Mouse (Mus musculus) midbrain, embryonic 13.5 days (tissue): ENCODE results near the gene Tcta. TPM values are rescaled to one million over a fixed set of nuclear protein-coding genes. Genes with fewer than 3 reads are reported as not detected.
"Not testable (repeated sequence)": the region's sequence is repeated elsewhere in the genome, so short reads cannot be mapped to it uniquely, and the experiment has no call there.

Experiments
- ATAC-seq: fragments of 200-750 bp; cut with Nextera tagmentation; 2 replicates; pipeline ENCODE4 v1.8.0; 2017; ENCODE audit warnings: mild to moderate bottlenecking, moderate TSS enrichment, moderate library complexity
- H3K27ac ChIP-seq: fragments of 300-500 bp; sonication (generic); 2 replicates; pipeline ENCODE4 v1.5.1; 2015; ENCODE audit warnings: inconsistent platforms, mild to moderate bottlenecking, moderate library complexity
- H3K27me3 ChIP-seq: fragments of 300-500 bp; sonication (generic); 2 replicates; pipeline ENCODE4 v1.6.1; 2015; ENCODE audit warnings: mild to moderate bottlenecking, inconsistent platforms
- H3K36me3 ChIP-seq: fragments of 300-500 bp; sonication (generic); 2 replicates; pipeline ENCODE4 v1.6.1; 2015; ENCODE audit warnings: mild to moderate bottlenecking, inconsistent platforms
- H3K4me1 ChIP-seq: fragments of 300-500 bp; sonication (generic); replicated peaks from 2 replicates; pipeline ENCODE4 v1.6.1; 2015; ENCODE audit warnings: inconsistent platforms
- H3K4me2 ChIP-seq: fragments of 300-500 bp; sonication (generic); replicated peaks from 2 replicates; pipeline ENCODE4 v1.6.1; 2015; ENCODE audit warnings: moderate library complexity, mild to moderate bottlenecking, inconsistent platforms
- H3K4me3 ChIP-seq: fragments of 300-500 bp; sonication (generic); replicated peaks from 2 replicates; pipeline ENCODE4 v1.5.1; 2015; ENCODE audit warnings: mild to moderate bottlenecking, inconsistent platforms
- H3K9ac ChIP-seq: fragments of 300-500 bp; sonication (generic); replicated peaks from 2 replicates; pipeline ENCODE4 v1.6.1; 2015; ENCODE audit warnings: mild to moderate bottlenecking, inconsistent platforms
- H3K9me3 ChIP-seq: fragments of 300-500 bp; sonication (generic); 2 replicates; pipeline ENCODE4 v1.6.1; 2016; ENCODE audit warnings: mild to moderate bottlenecking, inconsistent platforms
- WGBS: fragments of 180-500 bp; shearing (Covaris S2); methylation state at CpG from one replicate; pipeline ENCODE4 v1.1.7; 2015; 5-methylcytosine and 5-hydroxymethylcytosine counted together
- polyA plus RNA-seq: library from polyadenylated mRNA; unstranded; fragments of >200 nt; fragmentation: Nextera tagmentation; extraction: Ambion mirVana; gene quantifications from 2 replicates; pipeline ENCODE4 v1.2.1, GENCODE M21; 2015

The Tcta gene
- polyA plus RNA-seq, 1 experiment from 2014 or later, result 52.6 TPM

- H3K9me3 ChIP-seq, result no peaks in the 10 kb centered on the region
- peak overlapping the region; percentile 65 for H3K4me3 ChIP-seq
- WGBS, result 69% methylated on average over 10 of the region's 10 CpGs
- peaks cover 11% of the 10 kb centered on the region for H3K36me3 ChIP-seq
- peak overlapping the region; percentile 73 for H3K4me2 ChIP-seq
- no peak for ATAC-seq
- H3K9ac ChIP-seq, result peak overlapping the region; percentile 85
- H3K4me1 ChIP-seq, result peaks cover 27% of the 10 kb centered on the region
- no peak overlapping the region for H3K27ac ChIP-seq
- H3K27me3 ChIP-seq, result no peaks in the 10 kb centered on the region
These were observed 34.5 kb upstream of the Tcta start for GRCm38 (mm10) chr9:108340258-108341138.

- Histone ChIP-seq H3K9ac (peak overlapping the region; percentile 85), H3K27ac (peak overlapping the region; percentile 91; the same call in 1 of the 2 replicates), H3K4me3 (peak overlapping the region; percentile 65), H3K27me3 (no peaks in the 10 kb centered on the region), H3K4me2 (peak overlapping the region; percentile 73), H3K4me1 (peaks cover 27% of the 10 kb centered on the region), H3K36me3 (peaks cover 17% of the 10 kb centered on the region), H3K9me3 (no peaks in the 10 kb centered on the region)
- no peak for ATAC-seq
- WGBS, result 17% methylated on average over 20 of the region's 20 CpGs
These were observed 33.9 kb upstream of the Tcta start for GRCm38 (mm10) chr9:108339886-108340257.

- WGBS, result under 1% methylated on average over 49 of the region's 49 CpGs
- Histone ChIP-seq H3K9ac (peak within 1 kb of the TSS; percentile 85), H3K4me2 (peak within 1 kb of the TSS; percentile 73), H3K4me1 (peaks cover 27% of the 10 kb centered on the region), H3K36me3 (peaks cover 24% of the 10 kb centered on the region), H3K4me3 (peak within 1 kb of the TSS; percentile 65), H3K27me3 (no peaks in the 10 kb centered on the region), H3K27ac (peak within 1 kb of the TSS; percentile 91), H3K9me3 (no peaks in the 10 kb centered on the region)
- peak; percentile 97 for ATAC-seq
These were observed 33.2 kb upstream of the Tcta start, which contains the start of gene Gpx1 for GRCm38 (mm10) chr9:108338886-108339781. Gene Gpx1, plus strand, starts transcription at chr9:108338903.

GRCm38 (mm10) chr9:108338551-108338885, 32.6 kb upstream of the Tcta start:
- peak overlapping the region; percentile 85 for H3K9ac ChIP-seq
- H3K4me1 ChIP-seq, result peaks cover 27% of the 10 kb centered on the region
- peak overlapping the region; percentile 91 for H3K27ac ChIP-seq
- WGBS, result 31% methylated on average over 6 of the region's 6 CpGs
- peak overlapping the region; percentile 73 for H3K4me2 ChIP-seq
- no peaks in the 10 kb centered on the region for H3K27me3 ChIP-seq
- H3K9me3 ChIP-seq, result no peaks in the 10 kb centered on the region
- peak overlapping the region; percentile 65 for H3K4me3 ChIP-seq
- peaks cover 30% of the 10 kb centered on the region for H3K36me3 ChIP-seq
- ATAC-seq, result peak; percentile 22

GRCm38 (mm10) chr9:108337848-108338550, 32.0 kb upstream of the Tcta start:
- no peak for ATAC-seq
- 0 out of 2 replicates have a peak overlapping the region, but pooled peaks have one; percentile 65 for H3K4me3 ChIP-seq

GRCm38 (mm10) chr9:108325811-108326210, 19.9 kb upstream of the Tcta start:
- WGBS, result 91% methylated on average over 2 of the region's 2 CpGs
- H3K4me1 ChIP-seq, result no peaks in the 10 kb centered on the region
- no peak overlapping the region for H3K9ac ChIP-seq
- no peaks in the 10 kb centered on the region for H3K27me3 ChIP-seq
- no peak overlapping the region for H3K4me2 ChIP-seq
- no peak overlapping the region for H3K4me3 ChIP-seq
- peaks cover 46% of the 10 kb centered on the region for H3K36me3 ChIP-seq
- H3K9me3 ChIP-seq, result no peaks in the 10 kb centered on the region
- ATAC-seq, result no peak
- no peak overlapping the region for H3K27ac ChIP-seq

More at GRCm38 (mm10) chr9:108337848-108338550, 32.0 kb upstream of the Tcta start:
- WGBS, result 71% methylated on average over 10 of the region's 10 CpGs
- no peaks in the 10 kb centered on the region for H3K9me3 ChIP-seq
- H3K36me3 ChIP-seq, result peaks cover 34% of the 10 kb centered on the region
- H3K27ac ChIP-seq, result peak overlapping the region; percentile 91
- no peak overlapping the region for H3K9ac ChIP-seq
- no peaks in the 10 kb centered on the region for H3K27me3 ChIP-seq
- peaks cover 27% of the 10 kb centered on the region for H3K4me1 ChIP-seq
- no peak overlapping the region for H3K4me2 ChIP-seq

- ATAC-seq, result no peak
- H3K27ac ChIP-seq, result no peak overlapping the region
- no peak overlapping the region for H3K9ac ChIP-seq
- no peaks in the 10 kb centered on the region for H3K27me3 ChIP-seq
- H3K9me3 ChIP-seq, result no peaks in the 10 kb centered on the region
- H3K4me2 ChIP-seq, result no peak overlapping the region
- H3K36me3 ChIP-seq, result peaks cover 40% of the 10 kb centered on the region
- no peak overlapping the region for H3K4me3 ChIP-seq
- H3K4me1 ChIP-seq, result no peaks in the 10 kb centered on the region
- WGBS, result 97% methylated on average over 1 of the region's 1 CpGs
These were observed 18.8 kb upstream of the Tcta start for GRCm38 (mm10) chr9:108324784-108325183.

GRCm38 (mm10) chr9:108322054-108322453, 16.1 kb upstream of the Tcta start:
- not testable (repeated sequence) for H3K9me3 ChIP-seq, ATAC-seq, H3K9ac ChIP-seq, H3K4me2 ChIP-seq, H3K27ac ChIP-seq, H3K4me1 ChIP-seq, H3K4me3 ChIP-seq, H3K27me3 ChIP-seq
- WGBS, result 94% methylated on average over 7 of the region's 7 CpGs
- peaks cover 14% of the 10 kb centered on the region; the same call in 1 of the 2 replicates for H3K36me3 ChIP-seq

- no peak overlapping the region for H3K9ac ChIP-seq
- 79% methylated on average over 2 of the region's 2 CpGs for WGBS
These were observed 12.5 kb upstream of the Tcta start for GRCm38 (mm10) chr9:108318462-108318861.

GRCm38 (mm10) chr9:108317572-108317971, 11.6 kb upstream of the Tcta start:
- no peak overlapping the region for H3K27ac ChIP-seq
- H3K36me3 ChIP-seq, result peaks cover 12% of the 10 kb centered on the region; the same call in 1 of the 2 replicates
- over 99% methylated on average over 3 of the region's 3 CpGs for WGBS
- H3K4me1 ChIP-seq, result no peaks in the 10 kb centered on the region
- H3K9ac ChIP-seq, result no peak overlapping the region
- no peak overlapping the region for H3K4me2 ChIP-seq
- no peak overlapping the region for H3K4me3 ChIP-seq
- no peak for ATAC-seq
- no peaks in the 10 kb centered on the region for H3K27me3 ChIP-seq
- no peaks in the 10 kb centered on the region for H3K9me3 ChIP-seq

More at GRCm38 (mm10) chr9:108318462-108318861, 12.5 kb upstream of the Tcta start:
- no peaks in the 10 kb centered on the region for H3K27me3 ChIP-seq
- H3K36me3 ChIP-seq, result peaks cover 12% of the 10 kb centered on the region; the same call in 1 of the 2 replicates
- H3K9me3 ChIP-seq, result no peaks in the 10 kb centered on the region
- no peaks in the 10 kb centered on the region for H3K4me1 ChIP-seq
- H3K4me3 ChIP-seq, result no peak overlapping the region
- H3K4me2 ChIP-seq, result no peak overlapping the region
- ATAC-seq, result no peak
- no peak overlapping the region for H3K27ac ChIP-seq

GRCm38 (mm10) chr9:108308141-108308540, 2.2 kb upstream of the Tcta start:
- Histone ChIP-seq H3K4me2 (peak overlapping the region; percentile 62), H3K9ac (peak overlapping the region; percentile 57), H3K4me3 (peak overlapping the region; percentile 93), H3K27me3 (no peaks in the 10 kb centered on the region), H3K4me1 (peaks cover 51% of the 10 kb centered on the region), H3K9me3 (no peaks in the 10 kb centered on the region), H3K27ac (no peak overlapping the region), H3K36me3 (peaks cover 11% of the 10 kb centered on the region)
- WGBS, result 66% methylated on average over 2 of the region's 2 CpGs
- ATAC-seq, result no peak
